Mouse (Mus musculus) lung, adult 18-20 months (tissue): Measurements from ENCODE around the gene Thsd1.

Experiments used
- DNase-seq, 2 experiments: peaks; one replicate each; pipeline ENCODE4 v3.0.0; 2022; ENCODE audit warnings: mixed read lengths in 2 of 2

Gene Thsd1

DNA sequence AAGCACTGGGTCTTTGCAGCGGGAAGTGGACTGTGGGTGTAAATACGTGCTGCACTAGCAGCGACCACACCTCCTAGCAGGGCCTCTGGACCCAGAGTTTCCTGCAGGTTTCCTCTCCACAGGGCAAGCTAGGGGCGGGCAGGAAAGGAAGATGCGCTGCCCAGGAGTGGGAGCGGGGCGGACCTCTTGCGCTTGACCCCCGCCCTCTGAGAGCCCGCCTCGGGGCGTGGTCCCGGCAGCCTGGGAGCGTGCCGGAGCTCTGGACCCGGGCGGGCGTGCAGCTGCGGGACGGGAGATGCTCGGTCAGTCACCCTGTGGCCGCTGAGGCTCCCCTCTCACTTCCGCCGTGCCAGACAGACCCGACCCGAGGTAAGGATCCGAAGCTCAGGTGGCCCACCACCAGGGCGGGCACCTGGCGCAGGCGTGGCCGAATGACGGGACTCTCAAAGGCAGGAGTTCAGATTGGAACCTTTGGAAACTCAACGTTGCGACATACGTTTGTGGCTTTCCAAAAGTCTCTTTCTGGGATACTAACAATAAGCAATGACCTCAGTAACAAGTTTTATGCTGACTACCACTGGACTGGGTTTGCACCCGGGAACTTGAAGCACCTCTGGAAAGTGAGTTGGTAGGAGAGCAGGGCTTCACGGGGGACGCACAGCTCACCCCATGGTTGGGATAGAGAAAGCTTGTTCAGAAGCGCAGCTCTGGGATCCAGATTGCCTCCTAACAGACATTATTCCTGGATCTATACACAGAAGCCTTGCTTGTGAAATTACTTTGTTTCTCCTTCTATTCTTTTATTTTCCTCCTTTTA is at the start of gene Thsd1:
Gene Thsd1 (plus strand): TSS at position 253 of the 817 bp plus-strand sequence.
- DNase-seq = peak; percentile 77 to 85

GRCm38 (mm10) chr8:22184884-22185283 is 42.2 kb upstream of the Thsd1 start:
- DNase-seq = no peak

DNA sequence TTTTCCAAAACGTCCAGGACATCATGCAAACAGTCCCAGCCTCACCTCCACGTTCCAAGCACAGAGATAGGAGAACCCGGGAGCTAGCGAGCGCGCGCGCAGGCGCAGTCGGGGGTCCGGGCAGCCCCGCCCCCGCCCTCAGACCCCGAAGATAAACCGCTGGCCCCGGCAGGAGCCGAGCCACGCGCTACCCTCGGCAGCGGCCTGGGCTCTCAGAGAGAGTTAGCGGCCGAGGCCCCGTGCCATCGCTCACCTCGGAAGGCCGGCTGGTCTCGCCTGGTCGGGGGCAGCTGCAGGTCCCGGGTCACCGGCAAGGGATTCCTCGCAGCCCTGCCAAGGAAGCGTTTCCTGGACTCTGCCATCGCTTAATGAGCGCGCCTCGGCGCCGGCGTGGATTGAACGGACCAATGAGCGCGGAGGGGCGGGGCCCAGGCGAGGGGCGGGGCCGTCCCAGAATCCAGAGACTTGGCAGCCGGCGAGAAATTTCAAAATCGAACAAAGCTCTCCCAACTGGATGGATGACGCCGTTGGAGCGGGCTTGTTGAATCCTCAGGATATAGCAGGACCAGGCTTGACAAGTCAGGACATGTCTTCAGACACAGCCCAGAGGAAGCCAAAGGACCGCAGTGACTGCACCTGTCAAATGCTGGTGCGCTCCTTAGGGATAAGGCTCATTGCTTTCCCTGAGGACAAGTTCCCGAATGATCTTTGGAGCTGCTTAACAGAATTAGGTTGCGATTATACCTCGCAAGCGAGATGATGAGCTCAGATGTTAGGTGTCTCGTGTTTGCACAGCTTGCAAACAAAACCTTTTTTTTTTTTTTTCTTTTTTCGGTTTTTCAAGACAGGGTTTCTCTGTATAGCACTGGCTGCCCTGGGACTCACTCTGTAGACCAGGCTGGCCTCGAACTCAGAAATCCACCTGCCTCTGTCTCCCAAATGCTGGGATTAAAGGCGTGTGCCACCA is 41.4 kb upstream of the Thsd1 start, which contains the start of gene Ckap2:
Gene Ckap2 (minus strand): TSS at position 389 of the 967 bp plus-strand sequence.
- peak; percentile 86 to 91 for DNase-seq

GRCm38 (mm10) chr8:22192660-22193431 is 34.3 kb upstream of the Thsd1 start, which contains the start of gene Vps36:
TSS of gene Vps36 (plus strand) at chr8:22192809.
- DNase-seq = peak; percentile 85

DNA sequence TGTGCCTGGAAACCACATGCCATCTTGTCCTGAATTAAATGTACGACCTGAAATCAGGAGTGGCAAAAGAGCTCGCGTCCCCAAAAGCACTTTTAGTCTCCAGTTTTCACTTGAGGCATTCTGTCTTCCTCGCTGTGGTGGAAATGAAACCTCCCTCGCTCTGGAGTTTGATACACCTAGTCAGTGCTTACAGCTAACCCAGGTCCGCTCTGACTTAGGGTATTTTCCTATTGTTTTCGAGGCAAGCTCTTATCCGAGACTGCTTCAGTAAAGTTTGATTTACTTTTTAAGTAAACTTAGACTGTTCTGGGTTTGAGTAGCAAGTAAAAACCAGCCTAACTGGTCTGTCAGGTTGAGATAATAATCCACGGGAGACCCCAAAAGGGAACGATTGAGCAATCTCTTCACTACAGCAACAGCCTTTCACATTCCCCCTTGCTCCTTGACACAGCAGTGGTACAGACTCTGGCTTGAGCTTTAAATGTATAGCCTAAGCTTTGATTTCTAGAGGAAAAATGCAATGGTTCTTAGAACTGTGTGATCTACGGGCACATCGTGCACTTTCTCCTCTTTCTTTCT is 33.6 kb upstream of the Thsd1 start:
- peak in 1 of 2 experiments; percentile 59 for DNase-seq

DNA sequence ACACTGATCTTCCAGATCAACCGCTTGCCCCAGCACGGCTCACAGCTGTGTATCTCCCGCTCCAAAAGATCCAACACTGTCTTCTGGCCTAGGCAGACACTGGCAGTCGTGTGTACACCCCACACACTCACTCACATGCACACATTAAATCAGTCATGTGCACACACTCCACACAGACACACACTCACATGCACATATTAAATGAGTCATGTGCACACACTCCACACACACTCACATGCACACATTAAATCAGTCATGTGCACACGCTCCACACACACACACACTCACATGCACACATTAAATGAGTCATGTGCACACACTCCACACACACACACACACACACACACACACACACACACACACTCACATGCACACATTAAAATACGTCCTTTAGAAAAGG is 29.2 kb upstream of the Thsd1 start:
- DNase-seq = no peak

GRCm38 (mm10) chr8:22199481-22199880 is 27.6 kb upstream of the Thsd1 start:
- DNase-seq = no peak

GRCm38 (mm10) chr8:22207535-22207934 is 19.6 kb upstream of the Thsd1 start:
- no peak for DNase-seq

- DNase-seq = peak; percentile 42 to 65
Measured at GRCm38 (mm10) chr8:22209012-22209411, 18.1 kb upstream of the Thsd1 start.

DNA sequence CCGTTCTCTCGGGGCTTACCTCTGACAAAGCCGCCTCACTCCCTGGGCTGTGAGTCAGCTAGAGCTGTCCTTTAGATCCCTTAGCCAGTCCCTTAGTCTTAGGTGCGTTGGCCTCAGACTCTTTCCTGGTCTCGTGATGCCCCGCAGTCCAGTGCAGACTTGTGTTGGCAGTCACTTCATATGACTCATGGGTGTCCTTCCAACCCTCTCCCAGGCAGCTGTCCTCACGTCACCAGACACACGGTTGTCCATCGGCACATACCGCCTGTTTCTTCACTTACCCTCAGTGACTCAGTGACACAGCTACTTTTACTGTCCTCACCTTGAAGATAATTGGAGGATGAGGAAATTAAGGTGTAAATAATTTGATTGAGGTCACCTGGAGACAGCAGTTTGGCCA is 12.3 kb upstream of the Thsd1 start:
- DNase-seq = no peak

GRCm38 (mm10) chr8:22226361-22226760 is 752 bp upstream of the Thsd1 start:
- DNase-seq = peak in 1 of 2 experiments; percentile 17

DNA sequence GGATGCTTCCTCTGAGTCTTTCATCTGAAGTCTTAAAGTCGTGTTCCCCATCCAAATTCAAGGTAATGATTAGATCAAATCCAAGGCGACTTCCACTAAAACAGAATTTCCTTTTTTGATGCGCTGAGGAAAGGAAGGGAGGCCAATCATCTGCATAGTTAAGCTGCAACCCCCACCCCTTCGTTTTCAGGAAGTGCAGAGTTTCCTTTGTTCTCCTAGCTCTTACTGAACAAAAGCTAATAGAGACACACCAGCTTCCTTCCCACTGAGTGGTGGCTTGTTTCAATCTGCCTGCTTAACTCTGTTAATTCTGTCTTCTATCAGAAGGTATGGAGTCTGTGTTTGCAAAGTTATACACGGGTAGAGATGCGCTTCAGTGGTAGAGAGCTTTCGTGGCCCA is 1.5 kb downstream of the Thsd1 start:
- DNase-seq = peak in 1 of 2 experiments; percentile 36

- no peak for DNase-seq
Measured at GRCm38 (mm10) chr8:22242986-22243385, 15.9 kb downstream of the Thsd1 start.

DNA sequence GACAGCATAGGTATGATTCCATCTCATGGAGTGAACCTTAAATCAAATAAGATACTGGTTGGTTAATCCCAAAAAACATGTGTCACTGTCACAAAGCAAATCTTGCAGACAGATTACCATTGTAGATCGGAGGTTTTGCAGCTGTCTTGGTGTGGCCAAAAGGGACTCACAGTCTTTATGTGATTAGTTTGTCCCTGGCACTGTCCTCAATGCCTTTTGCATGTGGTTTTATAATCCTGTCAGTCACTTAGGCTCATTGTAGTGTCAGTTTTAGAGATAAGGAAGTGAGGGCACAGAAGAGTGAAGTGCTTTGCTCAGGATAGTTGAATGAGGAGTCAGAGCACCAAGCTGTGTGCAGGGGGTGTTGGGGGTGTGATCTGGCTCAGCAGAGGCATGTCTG is 18.6 kb downstream of the Thsd1 start:
- no peak for DNase-seq

- DNase-seq = no peak
Measured at GRCm38 (mm10) chr8:22247956-22248355, 20.8 kb downstream of the Thsd1 start.

GRCm38 (mm10) chr8:22249080-22249479 is 22.0 kb downstream of the Thsd1 start:
- DNase-seq = no peak

DNA sequence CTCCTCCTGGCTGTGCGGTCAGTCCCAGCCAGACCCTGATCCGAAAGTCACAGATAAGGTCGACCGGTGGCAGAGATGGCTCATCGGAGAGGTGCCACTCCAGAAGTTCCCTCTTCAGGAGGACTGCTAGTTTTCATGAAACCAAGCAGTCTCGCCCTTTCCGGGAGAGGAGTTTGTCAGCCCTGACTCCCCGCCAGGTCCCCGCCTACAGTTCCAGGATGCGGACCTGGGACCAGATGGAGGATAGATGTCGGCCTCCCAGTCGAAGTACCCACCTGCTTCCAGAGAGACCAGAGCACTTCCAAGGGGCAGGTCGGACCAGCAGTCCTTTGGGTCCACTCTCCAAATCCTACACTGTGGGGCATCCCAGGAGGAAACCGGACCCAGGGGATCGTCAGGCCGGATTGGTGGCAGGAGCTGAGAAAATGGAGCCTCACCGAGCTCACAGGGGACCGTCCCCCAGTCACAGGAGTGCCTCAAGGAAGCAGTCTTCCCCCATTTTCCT is 31.9 kb downstream of the Thsd1 start:
- peak; percentile 31 to 50 for DNase-seq

DNA sequence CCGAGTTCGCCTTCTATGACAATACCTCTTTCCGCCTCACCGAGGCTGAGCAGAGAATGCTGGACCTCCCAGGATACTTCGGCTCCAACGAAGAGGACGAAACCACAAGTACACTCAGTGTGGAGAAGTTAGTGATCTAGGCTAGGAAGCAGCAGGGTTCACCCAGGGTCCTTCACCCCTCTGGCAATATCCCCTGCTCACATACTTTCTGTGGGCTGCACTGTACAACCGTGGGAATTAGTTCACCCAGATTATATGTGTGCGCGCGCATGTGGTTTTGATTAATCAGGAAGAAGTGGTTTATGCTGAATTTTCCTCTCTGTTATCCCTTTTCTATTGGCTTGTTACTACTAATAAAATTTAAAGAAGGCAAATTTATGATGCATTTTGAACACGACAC is 32.4 kb downstream of the Thsd1 start:
- no peak for DNase-seq

- peak; percentile 28 to 48 for DNase-seq
Measured at GRCm38 (mm10) chr8:22260091-22260722, 33.1 kb downstream of the Thsd1 start.

GRCm38 (mm10) chr8:22262267-22262666 is 35.2 kb downstream of the Thsd1 start:
- peak; percentile 62 to 73 for DNase-seq

GRCm38 (mm10) chr8:22264292-22264691 is 37.2 kb downstream of the Thsd1 start:
- DNase-seq = no peak
